Mouse (Mus musculus) olfactory bulb, adult 2 months (tissue): ENCODE measurements at regions not wholly inside any gene's neighbourhood (a gene's known extent, or its start where the extent isn't known, plus 50 kb on each side); places are given as distances from the start of the nearest gene placed in this dataset.

Experiments used
- CTCF ChIP-seq: fragments of 200-500 bp; IDR thresholded peaks from 2 replicates; pipeline ENCODE4 v1.5.1; 2012; ENCODE audit warnings: low read depth, mild to moderate bottlenecking, low read length, moderate library complexity; ENCODE audit not compliant: insufficient read depth
- POLR2A ChIP-seq: fragments of 200-500 bp; IDR thresholded peaks from 2 replicates; pipeline ENCODE4 v1.6.1; 2012; ENCODE audit warnings: mild to moderate bottlenecking, low read depth, low read length, moderate library complexity; ENCODE audit not compliant: insufficient read depth

DNA sequence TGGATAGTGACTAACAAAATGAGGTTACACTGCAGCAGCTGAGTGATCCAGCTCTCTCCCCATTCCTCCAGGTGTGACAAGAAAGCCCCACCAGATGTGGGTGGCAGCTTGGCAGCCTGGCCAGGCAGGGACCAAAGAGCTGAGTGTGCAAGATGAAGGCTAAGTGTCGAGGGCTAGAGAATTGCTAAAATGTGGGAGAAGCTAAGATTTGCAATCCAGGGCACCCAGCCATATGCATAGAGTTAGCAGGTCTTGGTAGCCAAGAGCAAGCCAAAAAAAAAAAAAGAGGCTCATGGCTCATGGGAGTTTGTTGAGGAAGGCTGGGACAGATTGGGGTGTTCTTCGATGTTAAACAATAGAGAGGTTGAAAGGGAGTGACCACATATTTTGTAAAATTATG, 468.0 kb downstream of the Etnk1 start:
- TF ChIP-seq CTCF: no peak
- no peak for TF ChIP-seq POLR2A
